Mouse (Mus musculus): ENCODE data around the gene Ptar1.

Ptar1 gene

GRCm38 (mm10) chr19:23758554-23759321 is 71.5 kb downstream of the Ptar1 start, which contains the start of gene Apba1:
Apba1 (plus strand) TSS chr19:23758887.
- no peak for DNase-seq (ENCODE audit: low spot score)

GRCm38 (mm10) chr19:23759322-23759945 is 72.2 kb downstream of the Ptar1 start:
- no peak for DNase-seq (ENCODE audit: low spot score)

- DNase-seq (ENCODE audit: low spot score) = no peak
Observed at GRCm38 (mm10) chr19:23763371-23763770, 76.1 kb downstream of the Ptar1 start.

GRCm38 (mm10) chr19:23764051-23764450 is 76.8 kb downstream of the Ptar1 start:
- no peak for DNase-seq (ENCODE audit: low spot score)

GRCm38 (mm10) chr19:23768864-23769263 is 81.6 kb downstream of the Ptar1 start:
- no peak for DNase-seq (ENCODE audit: low spot score)

- DNase-seq (ENCODE audit: low spot score) = no peak
Observed at GRCm38 (mm10) chr19:23770494-23771423, 83.5 kb downstream of the Ptar1 start.

GRCm38 (mm10) chr19:23771971-23772370 is 84.7 kb downstream of the Ptar1 start:
- no peak for DNase-seq (ENCODE audit: low spot score)

GRCm38 (mm10) chr19:23775356-23775755 is 88.1 kb downstream of the Ptar1 start:
- DNase-seq (ENCODE audit: low spot score) = no peak

GRCm38 (mm10) chr19:23779130-23779529 is 91.9 kb downstream of the Ptar1 start:
- DNase-seq (ENCODE audit: low spot score) = no peak

GRCm38 (mm10) chr19:23780105-23780504 is 92.9 kb downstream of the Ptar1 start:
- no peak for DNase-seq (ENCODE audit: low spot score)

Measured in c-Kit-positive CD71-positive TER-119-positive erythroid progenitor cells, embryonic 14.5 days (primary cell).